Mouse (Mus musculus): ENCODE measurements around the gene Szrd1. TPM values are rescaled to one million over a fixed set of nuclear protein-coding genes. Genes with fewer than 3 reads are reported as not detected.

The Szrd1 gene
- polyA plus RNA-seq, 1 experiment, result 141 TPM

GRCm38 (mm10) chr4:141095016-141095415 lies 44.6 kb downstream of the Szrd1 start:
- Histone ChIP-seq H3K79me3 (ENCODE audit: low read depth) (no peaks in the 10 kb centered on the region), H3K27me3 (ENCODE audit: control insufficient read depth, insufficient read depth, insufficient read length) (peaks cover 6% of the 10 kb centered on the region), H3K4me3 (ENCODE audit: insufficient read depth, poor library complexity, severe bottlenecking) (no peak overlapping the region), H3ac (ENCODE audit: control insufficient read depth, insufficient read length, low read depth) (no peak overlapping the region), H3K36me3 (ENCODE audit: control insufficient read depth, insufficient read depth) (no peaks in the 10 kb centered on the region), H3K79me2 (ENCODE audit: control insufficient read depth, insufficient read depth) (no peaks in the 10 kb centered on the region)
- TF ChIP-seq MAX (IDR thresholded peaks at IDR 0.05) (no peak), USF1 (IDR thresholded peaks at IDR 0.05; ENCODE audit: low read depth) (no peak), CTCF (IDR thresholded peaks at IDR 0.05; ENCODE audit: control insufficient read depth, insufficient read depth, insufficient read length) (no peak), MYOG (IDR thresholded peaks at IDR 0.05; ENCODE audit: control insufficient read depth, extremely low read depth, insufficient read length) (no peak), CEBPB (IDR thresholded peaks at IDR 0.05; ENCODE audit: low read depth) (no peak), FOSL1 (IDR thresholded peaks at IDR 0.05; ENCODE audit: insufficient read depth, low read length, poor library complexity, severe bottlenecking) (no peak), MYOD1 (IDR thresholded peaks at IDR 0.05; ENCODE audit: control insufficient read depth, insufficient read length, low read depth) (no peak)

- TF ChIP-seq CEBPB (IDR thresholded peaks at IDR 0.05; ENCODE audit: low read depth) (no peak), CTCF (IDR thresholded peaks at IDR 0.05; ENCODE audit: control insufficient read depth, insufficient read depth, insufficient read length) (no peak), USF1 (IDR thresholded peaks at IDR 0.05; ENCODE audit: low read depth) (no peak), FOSL1 (IDR thresholded peaks at IDR 0.05; ENCODE audit: insufficient read depth, low read length, poor library complexity, severe bottlenecking) (no peak), MYOG (IDR thresholded peaks at IDR 0.05; ENCODE audit: control insufficient read depth, extremely low read depth, insufficient read length) (no peak), MYOD1 (IDR thresholded peaks at IDR 0.05; ENCODE audit: control insufficient read depth, insufficient read length, low read depth) (no peak), MAX (IDR thresholded peaks at IDR 0.05) (no peak)
- Histone ChIP-seq H3K4me3 (ENCODE audit: insufficient read depth, poor library complexity, severe bottlenecking) (no peak overlapping the region), H3K79me3 (ENCODE audit: low read depth) (no peaks in the 10 kb centered on the region), H3K36me3 (ENCODE audit: control insufficient read depth, insufficient read depth) (no peaks in the 10 kb centered on the region), H3ac (ENCODE audit: control insufficient read depth, insufficient read length, low read depth) (no peak overlapping the region), H3K27me3 (ENCODE audit: control insufficient read depth, insufficient read depth, insufficient read length) (peaks cover 10% of the 10 kb centered on the region), H3K79me2 (ENCODE audit: control insufficient read depth, insufficient read depth) (no peaks in the 10 kb centered on the region)
Observed at GRCm38 (mm10) chr4:141088714-141089113, 50.9 kb downstream of the Szrd1 start.

GRCm38 (mm10) chr4:141088033-141088432 lies 51.5 kb downstream of the Szrd1 start, which contains the start of gene Spata21:
TSS of gene Spata21 (plus strand) at chr4:141088333.
- Histone ChIP-seq H3K27me3 (ENCODE audit: control insufficient read depth, insufficient read depth, insufficient read length) (peaks cover 10% of the 10 kb centered on the region), H3K79me3 (ENCODE audit: low read depth) (no peaks in the 10 kb centered on the region), H3K4me3 (ENCODE audit: insufficient read depth, poor library complexity, severe bottlenecking) (no peak within 1 kb of the TSS), H3K36me3 (ENCODE audit: control insufficient read depth, insufficient read depth) (no peaks in the 10 kb centered on the region), H3ac (ENCODE audit: control insufficient read depth, insufficient read length, low read depth) (no peak within 1 kb of the TSS), H3K79me2 (ENCODE audit: control insufficient read depth, insufficient read depth) (no peaks in the 10 kb centered on the region)
- TF ChIP-seq MYOG (IDR thresholded peaks at IDR 0.05; ENCODE audit: control insufficient read depth, extremely low read depth, insufficient read length), result no peak
- TF ChIP-seq USF1 (IDR thresholded peaks at IDR 0.05; ENCODE audit: low read depth), result no peak
- TF ChIP-seq FOSL1 (IDR thresholded peaks at IDR 0.05; ENCODE audit: insufficient read depth, low read length, poor library complexity, severe bottlenecking), result no peak
- TF ChIP-seq MAX (IDR thresholded peaks at IDR 0.05), result no peak
- no peak for TF ChIP-seq CTCF (IDR thresholded peaks at IDR 0.05; ENCODE audit: control insufficient read depth, insufficient read depth, insufficient read length)
- no peak for TF ChIP-seq CEBPB (IDR thresholded peaks at IDR 0.05; ENCODE audit: low read depth)
- no peak for TF ChIP-seq MYOD1 (IDR thresholded peaks at IDR 0.05; ENCODE audit: control insufficient read depth, insufficient read length, low read depth)

- H3ac ChIP-seq (ENCODE audit: control insufficient read depth, insufficient read length, low read depth), result no peak overlapping the region
- H3K79me3 ChIP-seq (ENCODE audit: low read depth), result no peaks in the 10 kb centered on the region
- no peaks in the 10 kb centered on the region for H3K36me3 ChIP-seq (ENCODE audit: control insufficient read depth, insufficient read depth)
- TF ChIP-seq MYOG (IDR thresholded peaks at IDR 0.05; ENCODE audit: control insufficient read depth, extremely low read depth, insufficient read length), result no peak
- no peak for TF ChIP-seq FOSL1 (IDR thresholded peaks at IDR 0.05; ENCODE audit: insufficient read depth, low read length, poor library complexity, severe bottlenecking)
- no peak for TF ChIP-seq MAX (IDR thresholded peaks at IDR 0.05)
- no peak for TF ChIP-seq USF1 (IDR thresholded peaks at IDR 0.05; ENCODE audit: low read depth)
- TF ChIP-seq CEBPB (IDR thresholded peaks at IDR 0.05; ENCODE audit: low read depth), result no peak
- TF ChIP-seq MYOD1 (IDR thresholded peaks at IDR 0.05; ENCODE audit: control insufficient read depth, insufficient read length, low read depth), result no peak
- H3K4me3 ChIP-seq (ENCODE audit: insufficient read depth, poor library complexity, severe bottlenecking), result no peak overlapping the region
- H3K27me3 ChIP-seq (ENCODE audit: control insufficient read depth, insufficient read depth, insufficient read length), result peaks cover 10% of the 10 kb centered on the region
- H3K79me2 ChIP-seq (ENCODE audit: control insufficient read depth, insufficient read depth), result no peaks in the 10 kb centered on the region
Observed at GRCm38 (mm10) chr4:141086862-141087261, 52.7 kb downstream of the Szrd1 start.

GRCm38 (mm10) chr4:141078510-141079137 lies 61.0 kb downstream of the Szrd1 start:
- Histone ChIP-seq H3ac (ENCODE audit: control insufficient read depth, insufficient read length, low read depth) (no peak overlapping the region), H3K79me3 (ENCODE audit: low read depth) (peaks cover 18% of the 10 kb centered on the region), H3K4me3 (ENCODE audit: insufficient read depth, poor library complexity, severe bottlenecking) (no peak overlapping the region), H3K79me2 (ENCODE audit: control insufficient read depth, insufficient read depth) (peaks cover 44% of the 10 kb centered on the region), H3K27me3 (ENCODE audit: control insufficient read depth, insufficient read depth, insufficient read length) (no peaks in the 10 kb centered on the region), H3K36me3 (ENCODE audit: control insufficient read depth, insufficient read depth) (peaks cover 1% of the 10 kb centered on the region)
- TF ChIP-seq USF1 (IDR thresholded peaks at IDR 0.05; ENCODE audit: low read depth), result no peak
- no peak for TF ChIP-seq CTCF (IDR thresholded peaks at IDR 0.05; ENCODE audit: control insufficient read depth, insufficient read depth, insufficient read length)
- TF ChIP-seq FOSL1 (IDR thresholded peaks at IDR 0.05; ENCODE audit: insufficient read depth, low read length, poor library complexity, severe bottlenecking), result no peak
- no peak for TF ChIP-seq MYOD1 (IDR thresholded peaks at IDR 0.05; ENCODE audit: control insufficient read depth, insufficient read length, low read depth)
- TF ChIP-seq MYOG (IDR thresholded peaks at IDR 0.05; ENCODE audit: control insufficient read depth, extremely low read depth, insufficient read length), result no peak
- TF ChIP-seq CEBPB (IDR thresholded peaks at IDR 0.05; ENCODE audit: low read depth), result no peak

Measured in C2C12 (cell line).